Mouse (Mus musculus) common myeloid progenitor, adult 5-6 weeks (primary cell): ENCODE results near the gene Arf6. TPM values are rescaled to one million over a fixed set of nuclear protein-coding genes. Genes with fewer than 3 reads are reported as not detected.
"Not testable (repeated sequence)": the region's sequence is repeated elsewhere in the genome, so short reads cannot be mapped to it uniquely, and the experiment has no call there.

Experiments
- ATAC-seq: replicated peaks from 2 replicates; pipeline ENCODE4 v1.8.0; 2016; ENCODE audit warnings: low read depth, mild to moderate bottlenecking, moderate TSS enrichment, inconsistent platforms; ENCODE audit not compliant: poor library complexity, severe bottlenecking
- total RNA-seq: library from RNA; stranded (forward); fragments of 200-1000, 187-1606 nt; gene quantifications from 2 replicates; pipeline ENCODE4 v1.2.3, GENCODE M21; 2017

Gene Arf6
- total RNA-seq, 1 experiment from 2014 or later = 110 TPM

DNA sequence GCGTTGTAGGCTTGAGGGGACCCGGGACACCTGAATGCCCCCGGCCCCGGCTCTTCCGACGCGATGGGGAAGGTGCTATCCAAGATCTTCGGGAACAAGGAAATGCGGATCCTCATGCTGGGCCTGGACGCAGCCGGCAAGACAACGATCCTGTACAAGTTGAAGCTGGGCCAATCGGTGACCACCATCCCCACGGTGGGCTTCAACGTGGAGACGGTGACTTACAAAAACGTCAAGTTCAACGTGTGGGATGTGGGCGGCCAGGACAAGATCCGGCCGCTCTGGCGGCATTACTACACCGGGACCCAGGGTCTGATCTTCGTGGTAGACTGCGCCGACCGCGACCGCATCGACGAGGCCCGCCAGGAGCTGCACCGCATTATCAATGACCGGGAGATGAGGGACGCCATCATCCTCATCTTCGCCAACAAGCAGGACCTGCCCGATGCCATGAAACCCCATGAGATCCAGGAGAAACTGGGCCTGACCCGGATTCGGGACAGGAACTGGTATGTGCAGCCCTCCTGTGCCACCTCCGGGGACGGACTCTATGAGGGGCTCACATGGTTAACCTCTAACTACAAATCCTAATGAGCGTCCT lies 881 bp downstream of the Arf6 start:
- ATAC-seq = peak; percentile 17

DNA sequence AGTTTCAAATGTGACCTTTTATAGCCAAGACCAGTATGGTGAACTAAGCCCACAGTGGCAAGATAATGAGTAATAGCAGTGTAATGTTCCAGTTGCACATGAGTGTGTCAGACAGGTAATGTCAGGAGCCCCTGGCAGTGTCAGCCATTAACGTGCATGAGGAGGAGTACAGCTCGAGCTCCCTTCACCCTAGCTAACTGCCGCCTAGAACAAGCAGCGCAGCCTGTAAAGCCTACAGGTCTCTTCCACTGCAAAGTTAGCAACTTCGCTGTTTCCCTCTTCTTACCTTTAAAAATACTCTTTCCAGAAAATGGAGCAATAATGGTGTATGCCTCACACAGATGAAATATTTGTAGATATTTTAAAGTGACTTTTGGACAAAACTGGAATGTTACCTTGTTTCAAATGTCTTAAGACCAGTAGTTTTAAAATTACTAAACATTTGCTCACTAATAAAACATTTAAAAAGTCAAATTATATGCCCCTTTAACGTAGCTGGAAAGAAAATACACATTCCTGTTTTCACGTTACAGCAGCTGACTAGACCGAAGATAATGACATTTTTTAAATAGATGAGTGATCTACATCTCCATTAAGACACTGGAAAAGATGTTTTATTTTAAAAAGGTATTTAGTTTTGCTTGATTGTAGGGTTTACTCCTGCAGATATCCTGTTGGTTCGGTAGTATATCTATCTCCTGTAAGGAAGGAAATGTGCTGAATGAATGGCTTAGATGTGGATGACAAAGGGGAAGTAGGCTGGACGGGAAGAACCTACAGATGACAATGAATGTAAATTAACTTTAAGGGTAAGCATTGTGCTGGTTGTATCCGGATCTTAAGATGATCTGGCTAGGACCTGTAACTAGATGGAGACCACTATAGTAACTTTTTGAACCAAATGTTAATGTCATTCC lies 2.2 kb downstream of the Arf6 start:
- ATAC-seq = no peak; the same call in 1 of the 2 replicates

DNA sequence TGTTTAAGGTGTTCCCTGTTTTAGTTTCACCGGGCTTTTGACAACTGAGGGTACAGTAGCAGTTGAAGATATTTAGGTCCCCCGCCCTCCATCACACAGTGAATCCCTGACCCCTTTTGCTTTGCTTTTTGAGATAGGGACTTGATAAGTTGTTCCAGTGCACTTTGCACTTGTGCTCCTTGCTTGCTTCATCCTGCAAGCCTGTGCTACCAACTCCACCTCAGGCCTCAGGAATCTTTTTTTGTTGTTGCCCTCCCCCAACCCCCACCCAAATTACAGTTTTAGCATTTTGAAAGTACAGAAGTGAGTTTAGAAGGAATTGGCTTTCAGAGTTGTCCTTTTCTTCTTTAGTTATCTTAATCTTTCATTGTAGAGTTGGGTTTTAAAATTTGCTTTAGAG lies 4.2 kb downstream of the Arf6 start:
- no peak for ATAC-seq

DNA sequence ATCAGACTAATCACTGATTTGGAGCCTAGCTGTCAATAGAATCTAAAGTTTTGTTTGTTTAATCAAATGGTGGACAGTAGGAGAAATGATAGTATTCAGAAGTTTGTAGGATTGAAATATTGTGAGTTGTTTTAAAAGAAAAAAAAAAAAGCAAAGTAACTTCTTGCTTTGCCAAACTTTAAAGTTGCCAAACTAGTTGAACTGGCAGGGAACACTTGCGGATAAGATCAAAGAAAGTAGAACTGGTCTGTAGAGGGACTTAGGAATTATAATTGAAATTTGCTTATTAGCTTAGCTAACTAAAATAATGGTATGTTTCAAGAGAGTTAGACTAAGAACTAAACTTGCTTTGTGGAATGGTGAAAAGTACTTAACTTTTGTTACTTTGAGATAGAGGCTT lies 5.2 kb downstream of the Arf6 start:
- no peak for ATAC-seq

DNA sequence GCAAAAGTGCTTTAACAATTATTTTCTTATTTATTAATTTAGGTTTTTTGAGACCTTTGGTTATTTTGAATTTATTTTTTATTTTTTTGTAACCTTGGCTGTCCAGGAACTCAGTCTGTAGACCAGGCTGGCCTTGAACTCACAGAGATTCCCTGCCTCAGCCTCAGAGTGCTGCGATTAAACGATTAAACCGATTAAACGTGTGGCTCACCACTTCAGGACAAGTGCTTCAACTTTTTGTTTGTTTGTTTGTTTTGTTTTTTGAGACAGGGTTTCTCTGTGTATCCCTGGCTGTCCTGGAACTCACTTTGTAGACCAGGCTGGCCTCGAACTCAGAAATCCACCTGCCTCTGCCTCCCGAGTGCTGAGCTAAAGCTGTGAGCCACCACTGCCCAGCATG lies 5.7 kb downstream of the Arf6 start:
- ATAC-seq = not testable (repeated sequence)

DNA sequence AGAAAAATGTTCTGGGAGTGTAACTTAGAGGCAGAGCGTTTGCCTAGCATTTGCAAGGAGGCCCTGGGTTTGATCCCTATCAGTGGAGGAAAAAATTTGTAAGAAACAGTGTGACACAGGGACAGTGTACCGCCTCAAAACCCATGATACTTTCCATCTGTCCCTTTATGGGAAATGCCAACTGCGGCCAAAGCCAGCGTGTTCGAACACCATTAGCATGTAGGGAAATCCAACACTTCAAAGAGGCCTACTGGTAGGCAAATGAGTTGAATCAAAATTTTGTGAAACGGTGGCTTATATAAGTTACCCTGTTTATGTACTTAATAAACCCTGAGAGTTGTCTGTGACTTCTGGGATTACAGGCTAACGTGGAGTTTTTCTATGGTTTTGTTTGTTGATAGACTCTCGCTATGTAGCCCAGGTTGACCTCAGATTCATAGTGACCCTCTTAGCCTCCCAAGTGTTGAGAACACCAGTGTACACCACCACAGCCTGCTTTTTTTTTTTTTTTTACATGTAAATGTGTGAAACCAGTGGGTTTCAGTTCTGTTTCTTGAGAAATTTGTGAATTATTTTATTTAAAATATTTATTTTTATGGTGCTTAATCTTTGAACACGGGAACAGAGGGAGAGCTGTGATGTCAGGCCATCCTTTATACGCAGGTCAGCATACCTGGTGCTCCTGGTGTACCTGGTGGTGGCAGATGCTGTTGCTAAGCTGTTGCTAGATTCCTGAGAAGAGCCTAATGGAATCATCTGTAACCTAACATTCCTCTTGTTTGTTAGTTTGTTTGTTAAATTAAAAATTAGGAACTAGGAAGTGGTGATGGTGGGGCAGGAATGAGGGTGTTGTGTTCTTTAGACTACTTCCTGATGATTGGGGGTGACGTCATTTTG lies 6.9 kb downstream of the Arf6 start:
- ATAC-seq = no peak

DNA sequence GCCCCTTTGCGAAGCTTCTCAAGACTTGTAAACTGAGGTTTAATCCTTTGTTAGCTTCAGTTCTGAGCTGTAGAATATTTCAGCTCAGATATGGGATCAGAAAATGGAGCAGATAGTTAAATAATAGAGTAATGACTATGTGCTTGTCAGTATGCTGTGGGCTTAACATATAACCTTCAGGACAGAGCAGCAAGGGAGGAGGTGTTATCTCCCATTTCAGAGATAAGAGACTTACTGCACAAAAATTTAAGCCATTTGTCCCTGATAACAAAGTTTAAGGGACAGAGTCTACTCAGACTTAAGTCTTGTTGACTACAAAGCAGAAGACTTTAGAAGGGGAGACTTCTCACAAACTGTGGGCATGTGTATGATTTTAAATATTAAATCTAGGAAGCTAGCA lies 10.9 kb downstream of the Arf6 start:
- ATAC-seq = no peak

DNA sequence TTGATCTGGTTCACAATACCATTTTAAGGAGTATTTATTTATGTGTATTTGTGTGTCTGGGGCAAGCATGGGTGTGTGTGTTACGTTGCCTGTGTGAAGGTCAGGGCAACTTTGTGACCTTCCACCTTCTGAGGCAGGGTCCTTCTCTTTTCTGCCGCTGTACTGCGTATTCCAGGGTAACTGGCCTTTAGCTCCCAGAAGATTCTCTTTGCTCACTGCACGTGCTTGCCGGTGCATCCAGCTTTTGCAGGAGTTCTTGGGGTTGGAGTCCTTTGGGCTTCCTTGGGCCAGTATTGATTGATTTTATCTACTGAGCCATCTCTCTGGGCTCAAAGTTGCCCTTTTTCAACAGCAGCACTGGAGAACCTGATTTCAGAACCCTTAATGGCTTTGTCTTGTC lies 12.7 kb downstream of the Arf6 start:
- no peak for ATAC-seq

DNA sequence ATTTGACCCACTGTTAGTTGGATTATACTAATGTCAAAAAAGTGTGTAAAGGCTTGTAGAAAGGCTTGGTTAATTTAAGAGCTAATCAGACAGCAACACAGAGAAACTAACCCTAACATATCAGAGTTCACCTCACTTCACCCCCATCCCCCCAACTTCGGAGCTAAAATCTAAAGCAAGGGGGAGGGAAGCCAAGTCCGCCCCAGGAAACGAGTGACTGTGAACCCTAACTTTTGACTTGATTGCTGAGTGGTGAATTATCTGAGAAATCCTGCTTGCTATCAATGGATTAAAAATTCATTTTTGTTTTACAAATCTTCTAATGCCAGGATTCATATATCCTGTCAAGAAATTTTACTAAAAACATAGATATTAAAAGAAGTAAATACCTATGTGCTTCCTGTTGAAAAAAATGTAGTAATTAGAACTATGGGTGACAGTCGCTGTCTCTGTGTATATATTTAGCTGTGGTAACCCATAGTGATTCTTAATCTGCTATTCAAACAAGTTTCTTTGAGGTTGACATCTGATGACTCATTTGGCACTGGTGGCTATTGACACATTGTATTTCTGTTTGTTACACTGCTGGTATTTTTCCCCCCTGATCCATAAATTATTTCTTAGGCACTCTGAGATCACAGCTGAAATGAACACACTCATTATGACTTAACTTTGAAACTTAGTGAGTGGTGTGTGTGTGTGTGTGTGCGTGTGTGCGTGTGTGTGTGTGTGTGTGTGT lies 13.8 kb downstream of the Arf6 start:
- ATAC-seq = peak; percentile 53; the same call in 1 of the 2 replicates

DNA sequence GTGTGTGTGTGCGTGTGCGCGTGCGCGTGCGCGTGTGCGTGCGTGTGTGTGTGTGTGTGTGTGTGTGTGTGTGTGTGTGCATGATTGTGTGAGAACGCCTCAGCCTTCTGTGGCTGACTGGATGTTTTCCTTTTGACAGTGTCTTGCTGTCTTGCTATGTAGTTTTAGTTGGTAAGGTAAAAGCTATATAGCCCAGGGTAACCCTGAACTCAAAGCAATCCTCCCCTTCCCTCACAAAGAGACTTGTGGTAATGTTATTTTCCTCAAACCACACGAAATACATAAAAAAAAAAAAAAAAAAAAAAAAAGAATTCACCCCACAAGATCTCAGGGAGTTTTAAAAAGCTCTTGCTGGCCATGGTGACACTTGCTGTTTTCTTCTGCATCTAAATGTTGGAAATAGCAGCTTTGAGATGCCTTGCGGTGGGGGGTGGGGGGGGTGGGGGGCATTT lies 14.4 kb downstream of the Arf6 start:
- ATAC-seq = not testable (repeated sequence)

DNA sequence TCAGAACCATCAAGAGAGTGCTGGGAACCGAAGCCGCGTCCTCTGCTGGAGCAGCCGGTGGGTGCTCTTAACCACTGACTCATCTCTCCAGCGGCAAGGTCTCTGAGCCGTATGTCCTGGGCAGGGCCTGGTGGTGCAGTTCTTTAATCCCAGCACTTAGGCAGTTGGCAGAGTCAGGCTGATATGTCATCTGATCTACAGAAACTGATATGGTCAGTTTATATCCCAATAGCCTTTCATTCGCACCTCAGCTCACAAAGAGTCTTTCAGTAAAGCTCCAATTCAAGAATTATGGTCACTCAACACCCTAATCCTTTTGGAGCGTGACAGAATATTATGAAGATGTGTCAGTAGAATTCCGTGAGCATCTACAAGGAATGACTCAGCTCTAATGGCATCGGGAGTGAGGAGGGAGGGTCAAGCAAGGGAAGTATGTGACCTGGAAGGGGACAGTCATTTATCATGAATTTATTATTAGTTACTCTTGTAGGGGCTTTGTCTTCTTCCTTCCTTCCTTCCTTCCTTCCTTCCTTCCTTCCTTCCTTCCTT lies 16.4 kb downstream of the Arf6 start:
- ATAC-seq = no peak

DNA sequence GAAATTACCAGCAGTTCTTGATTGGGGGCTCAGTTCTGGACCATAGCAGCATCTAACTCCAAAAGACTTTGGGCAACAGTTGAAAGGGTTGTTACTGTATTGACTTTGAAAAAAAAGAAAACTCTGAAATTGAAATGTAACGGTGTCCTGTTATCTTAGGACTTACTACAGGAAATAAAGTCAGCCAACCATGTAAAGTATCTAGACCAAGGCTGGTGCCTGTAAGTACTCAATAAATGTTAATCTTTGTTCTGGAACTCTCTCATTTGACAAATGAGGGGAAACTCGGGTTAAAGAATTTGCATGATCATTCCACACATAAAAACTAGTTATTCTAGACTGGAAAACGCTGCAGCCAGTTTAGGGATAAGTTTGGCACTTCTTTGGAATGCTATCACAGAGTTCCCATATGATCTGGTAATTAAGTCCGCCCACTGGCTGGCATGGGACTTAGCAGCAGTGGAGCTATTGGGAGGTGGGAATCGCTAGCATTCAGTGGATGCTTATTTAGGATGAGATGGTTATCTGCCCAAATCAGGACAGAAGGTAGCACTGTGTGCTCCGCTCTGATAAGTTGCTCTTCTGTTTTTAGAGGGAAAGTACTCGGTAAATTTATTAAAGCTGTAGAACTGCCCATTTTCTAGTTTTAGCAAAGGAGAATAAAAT lies 17.5 kb downstream of the Arf6 start:
- no peak for ATAC-seq

DNA sequence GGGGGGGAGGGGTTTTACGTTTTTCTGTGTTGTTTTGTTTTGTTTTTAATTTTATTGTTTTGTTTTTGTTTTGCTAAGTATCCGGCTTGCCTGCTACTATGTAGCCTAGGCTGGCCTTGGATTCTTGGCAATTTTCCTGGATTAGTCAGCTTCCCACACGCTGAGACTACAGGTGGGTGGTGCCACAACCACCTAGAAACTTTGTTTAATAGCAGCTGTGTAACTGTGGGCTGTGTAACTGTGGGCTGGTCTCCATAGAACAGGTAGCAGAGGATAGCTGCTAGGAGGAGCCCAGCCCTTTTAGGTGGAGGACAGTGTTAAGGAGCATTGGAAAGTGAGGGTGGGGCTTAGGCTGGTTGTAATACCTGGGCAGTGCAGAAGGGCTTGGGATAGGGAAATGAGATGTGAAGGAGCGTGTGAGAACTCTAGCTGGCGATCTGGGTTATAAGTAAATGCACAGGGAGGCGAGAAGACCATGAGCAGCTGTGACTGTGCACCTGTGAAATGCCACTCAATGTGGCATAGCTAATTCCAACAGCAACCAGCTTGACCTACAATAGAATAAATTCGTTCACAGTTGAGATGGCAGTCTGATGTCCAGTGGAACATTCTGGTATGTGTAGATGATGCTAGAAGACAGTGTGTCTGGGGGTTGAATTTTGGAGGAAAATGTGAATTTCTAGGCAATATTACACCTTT lies 18.2 kb downstream of the Arf6 start:
- no peak for ATAC-seq

DNA sequence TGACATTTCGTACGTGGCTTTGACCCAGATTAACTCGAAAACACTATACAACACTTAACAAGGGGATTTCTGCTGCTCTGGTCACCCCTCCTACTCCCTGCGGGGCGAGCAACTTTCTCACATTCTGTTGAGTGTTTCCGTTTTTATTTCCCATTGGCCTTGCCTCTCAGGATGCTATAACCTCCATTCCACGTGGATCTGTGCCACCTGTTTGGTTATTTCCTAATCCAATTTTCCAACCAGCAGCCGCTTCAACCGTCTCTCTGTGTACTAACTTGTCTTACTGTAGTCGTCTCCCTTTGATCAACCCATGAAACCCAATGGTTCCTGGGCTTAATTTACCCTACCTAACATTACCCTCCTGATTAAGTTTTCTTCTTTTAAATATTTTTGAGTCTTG lies 21.1 kb downstream of the Arf6 start:
- no peak for ATAC-seq

DNA sequence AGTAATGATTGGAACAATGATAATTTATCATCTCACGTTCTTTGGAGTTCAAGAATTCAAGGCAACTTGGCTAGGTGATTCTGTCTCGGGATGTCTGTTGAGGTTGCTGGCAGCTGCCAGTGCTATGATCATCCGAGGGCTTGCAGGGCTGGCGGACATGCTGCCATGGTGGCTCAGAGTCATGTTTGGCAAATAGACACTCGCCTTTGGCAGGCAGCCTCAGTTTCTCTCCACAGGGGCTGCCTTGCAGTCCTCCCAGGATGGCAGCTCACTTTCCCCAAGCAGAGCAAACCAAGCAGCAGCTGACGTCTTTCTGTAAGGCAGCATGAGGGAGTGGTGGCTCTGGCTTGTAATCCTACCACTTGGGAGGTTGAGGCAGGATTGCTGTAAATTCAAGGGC lies 22.5 kb downstream of the Arf6 start:
- no peak for ATAC-seq

DNA sequence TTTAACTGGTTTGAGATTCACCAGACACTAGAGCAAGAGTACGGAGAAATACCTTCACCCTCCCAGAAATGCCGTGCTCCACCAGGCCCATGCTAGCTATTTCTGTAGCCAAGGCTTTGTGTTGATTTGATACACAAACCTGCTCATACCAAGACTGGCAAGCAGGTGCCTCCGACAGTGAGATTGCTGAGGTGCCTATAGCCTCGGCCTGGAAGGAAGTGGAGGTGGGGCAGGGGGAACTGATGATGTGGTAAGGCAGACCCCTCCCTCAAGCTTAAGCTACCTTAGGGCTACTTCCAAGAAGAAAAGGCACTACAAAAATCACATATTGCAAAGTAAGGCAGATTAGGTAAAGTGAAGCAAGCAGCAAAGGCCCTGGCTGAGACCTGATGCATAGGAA lies 28.4 kb downstream of the Arf6 start:
- ATAC-seq = no peak

DNA sequence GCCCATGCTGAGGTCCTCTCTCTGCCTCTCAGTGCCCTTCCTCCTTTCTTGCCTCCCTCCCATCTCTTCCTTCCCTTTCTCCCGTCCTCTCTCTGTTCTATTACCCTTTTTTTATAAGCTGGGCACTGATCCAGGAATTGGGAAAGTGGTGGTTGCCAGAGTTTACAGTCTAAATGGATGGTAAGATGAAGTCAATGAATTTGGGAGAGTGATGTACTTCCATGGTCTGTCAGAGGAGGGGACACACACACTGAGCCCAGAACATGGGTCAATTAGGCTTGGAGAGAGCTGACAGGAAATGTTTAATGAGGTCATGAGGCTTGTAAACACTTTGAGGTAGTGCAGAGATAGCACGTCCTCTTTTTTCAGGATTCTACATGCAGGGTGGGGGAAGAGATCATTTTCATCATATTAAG lies 28.9 kb downstream of the Arf6 start:
- peak; percentile 84 for ATAC-seq

DNA sequence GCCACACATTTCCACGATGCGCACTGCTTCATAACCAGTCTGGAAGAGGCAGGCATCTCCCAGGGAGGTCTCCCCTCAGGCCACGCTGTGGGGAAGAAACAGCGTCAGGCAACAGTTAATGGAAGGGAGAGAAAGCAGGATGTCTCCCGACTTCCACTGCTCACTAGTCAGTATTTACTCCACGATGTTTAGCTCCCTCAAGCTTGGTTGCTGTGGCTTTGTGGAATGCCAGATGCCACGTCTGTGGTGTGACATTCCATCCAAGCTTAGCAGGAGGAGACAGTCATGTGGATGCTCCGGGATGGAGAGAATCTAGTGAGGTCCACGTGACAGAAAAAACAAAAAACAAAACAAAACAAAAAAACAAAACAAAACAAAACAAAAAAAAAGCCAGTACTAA lies 30.1 kb downstream of the Arf6 start:
- ATAC-seq = no peak
